Mouse (Mus musculus) bone marrow macrophage, adult 2 months (primary cell): ENCODE results near the gene Gm44579. TPM values are rescaled to one million over a fixed set of nuclear protein-coding genes. Genes with fewer than 3 reads are reported as not detected.

Source experiments
- H3K27ac ChIP-seq: 2 replicates; pipeline ENCODE4 v1.5.1; 2012; ENCODE audit warnings: low read depth, low read length; ENCODE audit not compliant: insufficient read depth
- H3K4me1 ChIP-seq: 2 replicates; pipeline ENCODE4 v1.6.1; 2012; ENCODE audit warnings: low read length; ENCODE audit not compliant: control insufficient read depth, insufficient read depth
- H3K4me3 ChIP-seq: 2 replicates; pipeline ENCODE4 v1.5.1; 2012; ENCODE audit warnings: mild to moderate bottlenecking, low read length, moderate library complexity; ENCODE audit not compliant: insufficient read depth
- CTCF ChIP-seq: IDR thresholded peaks from 2 replicates; pipeline ENCODE4 v1.5.1; 2012; ENCODE audit warnings: low read depth, mild to moderate bottlenecking, low read length, moderate library complexity
- POLR2A ChIP-seq: IDR thresholded peaks from 2 replicates; pipeline ENCODE4 v1.6.1; 2012; ENCODE audit warnings: mild to moderate bottlenecking, low read depth, low read length, borderline replicate concordance
- polyA plus RNA-seq: library from polyadenylated mRNA; stranded (reverse); fragments of >200 nt; gene quantifications from 2 replicates; pipeline ENCODE4 v1.2.4, GENCODE M21; 2012; ENCODE audit not compliant: missing spikeins, insufficient read depth, insufficient read length

Gene Gm44579
- polyA plus RNA-seq, 1 experiment: not detected

- H3K4me3 ChIP-seq: no peak overlapping the region
- peaks cover 4% of the 10 kb centered on the region; the same call in 1 of the 2 replicates for H3K4me1 ChIP-seq
- TF ChIP-seq CTCF (no peak), POLR2A (no peak)
- H3K27ac ChIP-seq: no peak overlapping the region
Observed at GRCm38 (mm10) chr15:98213336-98213870, 7.4 kb downstream of the Gm44579 start.

DNA sequence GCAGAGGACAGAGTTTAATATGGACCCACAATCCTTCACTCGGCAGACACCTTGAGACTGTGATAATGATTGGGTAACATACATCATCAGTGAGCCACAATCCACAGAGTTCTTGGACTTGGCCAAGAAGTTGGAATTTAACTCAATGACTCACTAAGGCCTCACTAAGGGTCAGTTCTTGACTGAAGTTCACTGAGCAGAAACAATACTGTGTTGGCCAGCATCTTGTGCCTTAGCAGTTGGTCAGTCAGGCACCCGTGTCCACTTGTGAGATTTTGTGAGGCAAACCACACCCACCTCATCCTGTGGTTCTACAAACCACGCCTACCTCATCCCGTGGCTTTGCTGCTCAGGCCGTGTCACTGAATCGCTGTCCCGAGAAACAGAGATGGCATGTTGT is 11.1 kb downstream of the Gm44579 start:
- Histone ChIP-seq H3K4me1 (peaks cover 4% of the 10 kb centered on the region; the same call in 1 of the 2 replicates), H3K4me3 (no peak overlapping the region), H3K27ac (no peak overlapping the region)
- TF ChIP-seq CTCF (no peak), POLR2A (no peak)

- H3K4me1 ChIP-seq: no peaks in the 10 kb centered on the region
- no peak within 1 kb of the TSS for H3K27ac ChIP-seq
- TF ChIP-seq POLR2A (no peak), CTCF (no peak)
- no peak within 1 kb of the TSS for H3K4me3 ChIP-seq
Observed at GRCm38 (mm10) chr15:98195442-98195841, 25.3 kb downstream of the Gm44579 start, which contains the start of gene Olfr288. Olfr288 (minus strand) TSS chr15:98195542.

- no peak overlapping the region for H3K4me3 ChIP-seq
- no peak overlapping the region for H3K27ac ChIP-seq
- TF ChIP-seq CTCF: no peak
- TF ChIP-seq POLR2A: no peak
- H3K4me1 ChIP-seq: peaks cover 4% of the 10 kb centered on the region; the same call in 1 of the 2 replicates
Observed at GRCm38 (mm10) chr15:98184456-98184855, 36.3 kb downstream of the Gm44579 start.

DNA sequence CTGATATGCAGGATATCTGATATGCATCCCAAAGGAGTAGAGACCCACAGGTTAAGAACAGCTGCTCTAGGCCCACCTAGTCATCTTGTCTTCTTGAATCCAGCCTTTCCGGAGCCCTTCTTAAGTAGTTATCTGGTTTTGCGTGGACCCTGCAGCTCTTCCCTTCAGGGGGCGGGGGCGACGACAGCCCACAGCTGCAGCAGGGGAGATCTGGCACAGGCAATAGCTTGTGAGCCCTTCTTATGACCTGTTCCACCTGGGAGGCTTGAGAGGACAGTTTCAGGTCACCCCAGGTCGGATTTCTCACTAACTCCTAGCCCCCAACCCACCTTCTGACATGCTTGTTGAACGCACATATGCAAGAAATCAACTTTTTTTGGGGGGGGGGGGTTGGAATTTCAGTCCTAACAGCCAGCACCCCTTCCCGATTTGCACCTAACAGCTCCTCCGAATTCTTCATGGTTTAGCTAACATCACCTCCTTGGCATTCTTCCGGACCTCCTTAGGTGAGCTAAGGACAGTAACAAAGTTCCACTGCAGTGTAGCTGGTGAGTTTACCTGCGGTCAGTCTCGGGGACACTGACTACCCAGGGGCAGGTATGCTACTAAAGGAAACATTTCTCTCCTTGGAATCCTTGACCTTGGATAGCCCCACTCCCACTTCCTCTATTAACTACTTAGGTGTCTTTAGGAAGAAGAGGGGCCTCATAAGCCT is 38.8 kb downstream of the Gm44579 start:
- Histone ChIP-seq H3K4me3 (no peak overlapping the region), H3K4me1 (peaks cover 4% of the 10 kb centered on the region; the same call in 1 of the 2 replicates), H3K27ac (no peak overlapping the region)
- TF ChIP-seq CTCF (no peak), POLR2A (no peak)

DNA sequence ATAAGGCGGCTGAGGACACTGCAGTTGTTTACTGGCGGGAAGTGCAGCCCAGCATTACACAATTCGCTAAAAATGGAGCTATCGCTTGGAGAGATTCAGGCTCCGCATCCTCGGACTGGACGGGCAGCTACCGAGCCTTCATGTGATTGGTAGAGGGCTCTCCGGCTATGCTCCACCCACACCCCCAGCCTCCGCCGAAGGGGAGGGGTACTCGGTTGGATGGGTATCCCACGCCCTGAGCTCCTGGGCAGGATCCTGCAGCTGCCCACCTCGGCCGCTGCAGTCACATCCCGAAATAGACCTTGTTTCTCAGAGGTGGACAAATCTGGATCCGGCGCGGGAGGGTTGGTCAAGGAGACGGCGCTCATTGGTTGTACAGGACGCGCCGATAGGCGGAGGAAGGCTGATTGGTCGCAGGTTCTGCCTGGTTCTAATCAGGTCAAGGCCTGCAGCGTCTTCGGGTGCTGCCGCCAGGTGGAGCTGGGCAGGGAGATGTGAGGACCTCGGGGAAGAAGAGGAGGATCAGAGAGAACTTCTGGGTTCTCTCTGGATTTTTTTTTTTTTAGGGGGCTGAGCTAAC is 39.6 kb downstream of the Gm44579 start:
- peak overlapping the region; percentile 75 for H3K4me3 ChIP-seq
- no peak overlapping the region for H3K27ac ChIP-seq
- TF ChIP-seq POLR2A (no peak), CTCF (peak; percentile 45)
- peaks cover 4% of the 10 kb centered on the region; the same call in 1 of the 2 replicates for H3K4me1 ChIP-seq

- H3K27ac ChIP-seq: no peak overlapping the region
- peak overlapping the region; percentile 75 for H3K4me3 ChIP-seq
- peaks cover 4% of the 10 kb centered on the region; the same call in 1 of the 2 replicates for H3K4me1 ChIP-seq
- TF ChIP-seq POLR2A: no peak
- TF ChIP-seq CTCF: no peak
Observed at GRCm38 (mm10) chr15:98180567-98181131, 40.1 kb downstream of the Gm44579 start.

- peaks cover 4% of the 10 kb centered on the region; the same call in 1 of the 2 replicates for H3K4me1 ChIP-seq
- TF ChIP-seq POLR2A: no peak
- no peak for TF ChIP-seq CTCF
- no peak overlapping the region for H3K4me3 ChIP-seq
- H3K27ac ChIP-seq: no peak overlapping the region
Observed at GRCm38 (mm10) chr15:98177320-98177719, 43.5 kb downstream of the Gm44579 start.

DNA sequence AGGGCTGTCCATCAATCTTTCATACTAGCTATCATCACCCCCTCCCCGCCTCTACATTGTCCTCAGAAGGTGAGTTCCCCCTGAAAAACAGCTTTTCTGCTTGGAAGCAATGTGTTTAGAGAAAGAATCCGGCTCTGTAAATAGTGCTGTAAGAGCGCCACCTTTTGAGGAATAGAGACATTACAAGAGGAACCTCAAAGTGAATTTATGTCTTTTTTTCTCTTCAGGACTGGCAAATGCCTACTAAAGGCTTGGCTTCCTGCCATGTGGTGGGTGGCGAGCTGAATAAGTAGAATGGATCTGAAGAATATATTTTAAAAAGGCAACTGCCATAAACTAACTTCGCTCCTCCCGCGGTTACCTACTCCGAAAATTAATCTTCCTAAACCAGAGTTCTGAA is 47.0 kb downstream of the Gm44579 start:
- no peak overlapping the region for H3K4me3 ChIP-seq
- H3K4me1 ChIP-seq: no peaks in the 10 kb centered on the region
- TF ChIP-seq CTCF (no peak), POLR2A (no peak)
- H3K27ac ChIP-seq: no peak overlapping the region

DNA sequence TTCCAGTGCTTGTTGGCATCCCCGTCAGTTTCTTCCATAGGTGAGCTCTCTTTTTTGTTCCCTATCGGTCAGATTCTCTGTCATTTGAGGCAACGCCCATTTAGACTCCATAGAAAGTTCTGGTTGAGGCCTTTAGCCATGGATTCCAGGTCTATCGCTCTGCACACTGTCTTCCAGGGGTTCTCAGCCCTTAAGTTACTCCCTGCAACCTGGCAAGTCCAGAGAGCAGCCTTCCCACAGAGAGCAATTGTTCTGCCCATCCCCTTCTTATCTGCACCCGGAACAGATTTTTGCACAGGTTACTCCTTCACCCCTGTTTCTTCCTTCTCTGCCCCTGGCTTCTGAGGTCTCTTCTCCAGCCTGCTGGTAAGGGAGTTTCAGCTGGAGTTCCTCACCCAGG is 48.7 kb downstream of the Gm44579 start:
- Histone ChIP-seq H3K4me3 (no peak overlapping the region), H3K27ac (no peak overlapping the region), H3K4me1 (no peaks in the 10 kb centered on the region)
- no peak for TF ChIP-seq CTCF
- no peak for TF ChIP-seq POLR2A
